Mouse (Mus musculus): Measurements from ENCODE around the gene Slc46a1.
A peak's percentile ranks its signal among the peaks of the same experiment; 100 is the strongest.

Slc46a1 gene

GRCm38 (mm10) chr11:78465568-78466180 is at the start of gene Slc46a1:
Slc46a1 (plus strand) TSS chr11:78465697.
- DNase-seq (ENCODE audit: low read depth, low spot score), result peak; percentile 32

DNA sequence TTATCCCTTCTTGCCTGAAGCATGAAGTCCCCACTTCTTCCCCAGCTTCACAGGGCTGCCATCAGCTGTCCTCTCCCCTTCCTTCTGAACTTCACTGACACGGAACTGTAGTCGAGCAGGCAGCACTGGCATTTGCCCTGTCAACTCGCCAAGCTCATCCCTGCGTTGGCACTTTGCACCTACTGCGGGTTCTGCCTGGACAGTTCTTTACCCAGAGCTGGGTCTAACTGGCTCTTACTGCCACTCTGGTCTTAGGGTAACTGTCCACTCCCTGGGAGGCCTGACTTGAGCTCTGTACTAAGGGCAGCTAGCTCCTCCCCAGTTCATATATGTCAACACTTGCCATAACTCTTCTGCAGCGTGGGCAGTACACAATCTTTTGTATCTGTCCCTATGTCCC is 48.6 kb upstream of the Slc46a1 start:
- DNase-seq (ENCODE audit: low read depth, low spot score), result no peak

DNA sequence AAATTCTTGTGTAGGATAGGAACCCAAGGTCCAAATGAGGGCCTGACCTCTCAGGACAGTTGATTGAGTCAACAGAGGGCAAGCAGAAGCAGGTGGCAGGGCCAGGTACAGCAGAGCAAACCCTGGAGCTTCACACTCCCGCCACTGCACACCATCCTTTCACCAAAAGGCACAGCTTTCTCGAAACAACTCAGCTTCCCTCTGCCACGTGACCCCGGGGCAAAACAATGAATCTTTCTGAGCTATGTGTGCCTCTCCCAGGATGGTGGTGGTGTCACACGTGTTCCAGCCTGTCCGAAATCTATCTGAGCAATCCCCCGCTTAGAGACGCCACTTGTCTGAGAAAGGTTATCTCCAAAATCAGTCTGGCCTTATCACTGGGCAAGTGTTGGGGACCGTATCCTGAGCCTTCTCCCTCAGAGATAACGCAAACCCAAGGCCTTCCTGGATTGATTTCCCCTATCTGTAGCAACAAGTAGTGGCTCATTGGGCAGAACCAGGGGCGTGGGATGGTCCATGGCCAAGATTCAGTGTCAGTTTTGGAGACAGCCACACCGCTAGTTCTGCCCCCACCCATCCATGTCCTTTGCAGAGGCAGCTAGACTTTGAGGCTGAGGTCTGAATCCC is 45.1 kb upstream of the Slc46a1 start:
- DNase-seq (ENCODE audit: low read depth, low spot score), result no peak

- no peak for DNase-seq (ENCODE audit: low read depth, low spot score)
Measured at GRCm38 (mm10) chr11:78421201-78422009, 44.1 kb upstream of the Slc46a1 start.

- DNase-seq (ENCODE audit: low read depth, low spot score), result no peak
Measured at GRCm38 (mm10) chr11:78422055-78422819, 43.3 kb upstream of the Slc46a1 start, which contains the start of gene Slc13a2. Slc13a2 (minus strand) TSS chr11:78422217.

GRCm38 (mm10) chr11:78424352-78424751 is 41.1 kb upstream of the Slc46a1 start:
- no peak for DNase-seq (ENCODE audit: low read depth, low spot score)

- no peak for DNase-seq (ENCODE audit: low read depth, low spot score)
Measured at GRCm38 (mm10) chr11:78425572-78425971, 39.9 kb upstream of the Slc46a1 start.

DNA sequence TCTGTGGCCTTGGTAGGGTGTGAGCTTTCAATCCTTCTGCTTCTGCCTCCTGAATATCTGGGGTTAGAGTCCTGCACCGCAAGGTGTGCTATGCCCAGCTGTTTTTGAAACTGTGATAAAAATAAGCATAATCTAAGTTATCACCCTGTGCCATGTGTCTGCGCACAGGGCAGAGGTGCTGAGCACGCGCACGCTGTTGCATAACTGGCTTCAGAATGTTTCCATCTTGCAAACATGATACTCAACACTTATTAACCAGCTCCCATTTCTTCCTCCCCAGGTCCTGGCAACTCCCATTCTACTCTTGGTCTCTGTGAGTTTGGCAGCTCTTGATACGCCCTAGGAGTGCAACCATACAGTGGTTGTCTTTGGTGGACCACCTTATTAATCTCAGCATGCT is 37.8 kb upstream of the Slc46a1 start:
- no peak for DNase-seq (ENCODE audit: low read depth, low spot score)

- no peak for DNase-seq (ENCODE audit: low read depth, low spot score)
Measured at GRCm38 (mm10) chr11:78428309-78428708, 37.2 kb upstream of the Slc46a1 start.

DNA sequence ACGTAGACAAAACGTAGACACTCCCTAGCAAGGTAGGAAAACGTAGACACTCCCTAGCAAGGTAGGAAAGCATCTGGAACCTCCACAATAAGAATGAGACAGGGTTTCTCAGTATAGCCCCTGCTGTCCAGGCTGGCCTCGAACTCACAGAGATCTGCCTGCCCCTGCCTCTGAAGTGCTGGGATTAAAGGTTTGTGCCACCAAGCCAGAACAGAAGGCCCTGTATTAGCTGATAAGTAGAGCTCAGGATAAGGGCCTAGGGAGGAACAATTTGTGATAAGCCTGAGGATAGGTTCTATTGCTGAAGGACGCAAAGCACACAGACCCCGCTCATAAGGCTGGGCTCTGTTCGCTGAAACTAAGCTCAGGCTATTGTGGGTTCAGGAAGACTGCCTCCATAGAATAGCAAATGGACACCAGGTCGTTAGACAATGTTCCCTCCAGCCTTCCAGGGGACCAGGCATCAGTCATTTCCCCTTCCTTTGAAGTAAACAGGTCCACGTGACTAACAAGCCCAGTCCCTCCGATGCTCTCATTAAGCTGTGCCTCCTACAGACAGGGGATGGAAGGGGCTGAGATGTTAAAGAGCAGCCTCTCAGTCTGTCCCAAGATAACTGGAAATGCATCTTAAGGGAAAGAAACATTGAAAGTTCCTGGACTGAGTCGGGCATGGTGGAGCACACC is 35.2 kb upstream of the Slc46a1 start:
- no peak for DNase-seq (ENCODE audit: low read depth, low spot score)

- no peak for DNase-seq (ENCODE audit: low read depth, low spot score)
Measured at GRCm38 (mm10) chr11:78431176-78431575, 34.3 kb upstream of the Slc46a1 start.

- no peak for DNase-seq (ENCODE audit: low read depth, low spot score)
Measured at GRCm38 (mm10) chr11:78434052-78434451, 31.4 kb upstream of the Slc46a1 start.

DNA sequence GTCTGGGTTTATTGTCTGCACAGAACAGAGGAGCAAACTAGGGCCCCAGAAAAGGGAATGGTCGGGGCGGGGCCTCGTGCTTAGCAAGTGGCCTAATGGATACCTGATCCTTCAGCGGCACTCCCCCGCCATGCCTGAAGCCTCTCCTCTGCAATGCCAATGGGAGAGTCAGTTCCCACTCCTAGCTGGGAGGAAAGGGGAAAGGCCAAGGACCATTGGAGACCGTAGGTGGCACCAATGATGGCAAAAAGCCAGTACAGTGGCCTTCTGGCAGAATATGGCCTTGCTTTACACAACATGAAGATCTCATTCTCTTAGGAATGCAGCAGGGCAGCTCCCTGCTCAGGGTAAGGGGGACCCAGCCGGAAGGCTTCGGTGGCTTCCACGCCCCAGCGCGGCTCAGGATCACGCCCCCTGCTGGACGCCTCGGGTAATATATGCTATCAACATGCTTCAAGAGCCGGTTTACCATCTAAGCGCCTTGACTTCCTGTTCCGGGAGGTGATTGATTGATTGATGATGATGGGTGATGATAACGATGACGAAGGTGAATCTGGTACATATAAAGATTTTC is 29.6 kb upstream of the Slc46a1 start:
- peak; percentile 16 for DNase-seq (ENCODE audit: low read depth, low spot score)

DNA sequence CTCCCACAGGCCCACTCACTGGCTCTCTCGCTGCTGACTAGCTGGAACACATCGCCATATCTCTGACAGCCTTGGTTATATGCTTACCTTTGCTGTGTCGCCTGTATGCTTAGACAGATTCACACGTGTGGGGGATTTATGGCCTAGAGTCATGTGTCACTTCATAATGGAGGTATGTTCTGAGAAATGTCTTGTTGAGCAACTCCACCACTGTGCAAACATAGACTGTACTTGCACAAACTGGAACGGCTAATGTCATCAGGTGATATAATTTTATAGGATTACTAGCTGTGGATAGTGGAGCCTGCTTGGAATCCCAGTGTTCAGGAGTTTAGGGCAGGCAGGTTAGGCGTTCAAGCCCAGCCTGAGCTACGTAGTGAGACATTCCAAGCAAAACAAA is 28.3 kb upstream of the Slc46a1 start:
- DNase-seq (ENCODE audit: low read depth, low spot score), result no peak

DNA sequence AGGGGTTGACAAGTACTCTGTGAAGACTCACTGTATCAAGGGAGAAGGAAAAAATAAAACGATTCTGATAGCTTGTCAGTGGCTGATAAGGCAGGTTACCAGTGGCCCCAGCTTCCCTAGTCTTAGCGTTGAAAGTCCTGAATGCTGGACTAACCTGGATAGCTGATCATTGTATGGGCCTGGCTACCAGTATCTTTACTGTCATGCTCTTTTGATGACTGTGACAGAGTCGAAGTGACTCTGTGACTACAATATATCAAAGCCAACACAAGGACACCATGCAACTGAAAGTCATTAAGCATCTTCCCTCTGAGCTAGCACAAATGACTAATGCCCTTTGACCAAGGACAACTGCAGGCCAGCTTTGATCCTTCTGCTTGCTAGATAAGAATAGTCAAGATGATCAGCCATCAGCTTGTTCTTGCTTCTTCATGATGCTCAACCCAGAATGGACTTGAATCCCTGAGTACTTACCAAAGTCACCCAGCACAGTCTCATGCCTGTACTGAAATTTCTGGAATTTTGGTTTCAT is 27.0 kb upstream of the Slc46a1 start:
- no peak for DNase-seq (ENCODE audit: low read depth, low spot score)

DNA sequence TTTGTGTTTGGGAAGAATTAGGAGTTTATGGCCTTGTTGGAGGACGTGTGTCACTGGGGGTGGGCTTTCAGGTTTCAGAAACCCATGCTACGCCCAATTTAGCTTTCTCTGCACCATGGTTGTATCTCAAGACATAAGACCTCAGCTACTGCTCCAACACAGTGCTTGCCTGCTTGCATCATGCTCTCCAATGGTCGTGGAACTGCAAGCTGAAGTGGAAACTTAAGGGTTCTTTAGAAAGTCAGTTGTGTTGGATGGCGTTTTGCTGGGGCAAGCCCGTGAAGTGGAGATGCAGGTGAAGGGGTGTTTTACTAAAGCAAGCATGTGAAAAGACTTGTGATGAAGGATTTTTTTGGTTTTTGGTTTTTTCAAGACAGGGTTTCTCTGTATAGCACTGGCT is 22.4 kb upstream of the Slc46a1 start:
- DNase-seq (ENCODE audit: low read depth, low spot score), result no peak

- DNase-seq (ENCODE audit: low read depth, low spot score), result no peak
Measured at GRCm38 (mm10) chr11:78447168-78447567, 18.3 kb upstream of the Slc46a1 start.

DNA sequence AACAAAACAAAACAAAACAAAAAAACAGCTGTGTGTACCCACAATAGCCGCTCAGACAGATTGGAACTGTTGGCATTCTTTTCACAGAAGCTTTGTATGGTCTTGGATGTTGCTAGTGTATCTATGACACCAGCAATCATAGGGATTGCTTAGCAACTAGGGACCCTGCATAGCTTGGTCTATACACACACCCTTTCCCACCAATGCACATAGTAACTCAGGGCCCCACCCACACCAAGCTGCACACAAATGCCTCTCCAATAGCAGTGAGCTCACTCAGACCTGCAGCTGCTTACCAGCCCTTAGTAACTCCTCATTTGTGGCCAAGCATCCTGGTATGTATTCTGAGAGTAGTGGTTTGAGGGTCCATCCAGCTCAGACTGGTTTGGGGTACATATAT is 17.3 kb upstream of the Slc46a1 start:
- DNase-seq (ENCODE audit: low read depth, low spot score), result no peak

DNA sequence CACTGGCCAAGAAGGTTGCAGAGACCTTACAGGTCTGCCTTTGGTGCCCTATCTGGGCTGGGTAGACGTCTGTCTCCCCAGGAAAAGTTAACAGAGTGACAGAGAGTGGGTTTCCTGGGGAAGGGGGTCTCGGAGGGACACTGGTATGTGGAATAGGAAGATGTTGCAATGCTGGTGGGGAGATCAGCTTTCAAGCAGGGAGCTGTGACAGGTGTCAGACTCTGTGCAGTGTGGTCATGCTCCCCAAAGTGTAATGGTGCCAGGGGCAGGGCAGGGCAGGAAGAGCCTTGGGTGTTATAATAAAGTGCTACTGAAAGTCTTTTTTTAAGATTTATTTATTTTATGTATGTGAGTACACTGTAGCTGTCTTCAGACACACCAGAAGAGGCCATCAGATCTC is 15.2 kb upstream of the Slc46a1 start:
- no peak for DNase-seq (ENCODE audit: low read depth, low spot score)

- peak; percentile 53 for DNase-seq (ENCODE audit: low read depth, low spot score)
Measured at GRCm38 (mm10) chr11:78453675-78454074, 11.8 kb upstream of the Slc46a1 start.

DNA sequence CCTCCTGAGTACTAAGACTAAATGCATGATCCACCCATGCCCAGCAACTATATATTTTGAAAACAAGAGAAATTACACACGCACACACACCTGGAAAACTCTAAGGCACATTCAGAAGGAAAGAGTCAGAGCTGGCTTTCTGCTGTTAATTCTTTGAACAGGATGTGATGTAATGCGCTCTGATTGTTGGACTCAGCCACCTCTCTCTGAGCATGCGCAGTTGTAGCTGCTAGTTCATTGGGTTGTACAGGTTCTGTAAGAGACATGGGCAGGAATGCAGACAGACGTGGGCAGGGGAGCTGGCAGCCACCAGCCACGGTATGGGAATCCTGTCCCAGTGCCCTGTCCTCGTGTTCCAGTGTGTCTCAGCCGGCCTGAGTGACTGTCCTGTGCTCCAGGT is 11.2 kb upstream of the Slc46a1 start:
- no peak for DNase-seq (ENCODE audit: low read depth, low spot score)
